Mouse (Mus musculus) neural tube, postnatal 0 days (tissue): ENCODE data around the gene Brat1. TPM values are rescaled to one million over a fixed set of nuclear protein-coding genes. Genes with fewer than 3 reads are reported as not detected.

Experiments
- polyA plus RNA-seq: library from polyadenylated mRNA; unstranded; fragments of >200 nt; fragmentation: Nextera tagmentation; extraction: Ambion mirVana; gene quantifications from 2 replicates; pipeline ENCODE4 v1.2.1, GENCODE M21; 2015

Brat1 gene
- polyA plus RNA-seq, result 21.5 and 22.7 TPM in 2 replicates

DNA sequence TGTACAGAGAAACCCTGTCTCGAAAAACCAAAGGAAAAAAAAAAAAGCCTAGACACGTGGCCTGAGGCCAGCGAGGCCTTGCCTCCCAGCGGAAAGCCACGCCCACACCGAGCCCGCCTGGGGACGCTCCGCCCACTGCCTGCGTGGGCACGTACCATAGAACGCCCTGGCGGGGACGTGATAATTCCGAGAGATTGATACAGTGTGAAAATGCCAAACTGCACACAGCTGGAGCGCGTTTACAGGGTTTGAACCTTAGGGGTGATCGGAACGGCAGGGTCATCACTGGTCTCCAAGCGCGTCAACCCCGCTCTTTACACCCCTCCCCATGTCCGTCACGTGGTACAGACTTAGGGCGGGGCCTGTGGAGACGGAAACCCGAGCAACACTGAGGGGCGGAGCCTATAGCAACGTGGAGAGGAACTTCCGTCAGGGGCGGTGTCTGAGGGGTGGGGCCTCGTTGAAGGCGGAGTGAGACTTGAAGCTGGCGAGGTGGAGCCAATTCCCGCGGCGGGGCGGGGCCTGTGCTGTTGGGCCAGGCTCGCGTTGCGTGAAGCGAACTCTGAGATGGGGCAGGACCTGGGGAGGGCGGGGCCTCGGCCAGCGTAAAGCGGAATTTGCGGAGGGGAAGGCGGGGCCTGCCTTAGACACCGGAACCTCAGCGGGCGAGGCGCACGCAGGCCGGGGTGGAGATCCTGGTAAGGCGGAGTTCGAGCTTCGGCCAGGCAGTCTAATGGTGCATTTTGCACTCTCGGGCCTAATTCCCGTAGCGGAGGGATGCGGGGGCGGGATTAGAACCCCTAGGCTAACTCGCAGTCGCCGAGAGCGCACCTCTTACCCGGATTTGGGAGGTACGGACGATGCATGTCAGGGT, at the start of gene Brat1:
Gene Brat1, plus strand, starts transcription at position 634 of the 874 bp plus-strand sequence.

DNA sequence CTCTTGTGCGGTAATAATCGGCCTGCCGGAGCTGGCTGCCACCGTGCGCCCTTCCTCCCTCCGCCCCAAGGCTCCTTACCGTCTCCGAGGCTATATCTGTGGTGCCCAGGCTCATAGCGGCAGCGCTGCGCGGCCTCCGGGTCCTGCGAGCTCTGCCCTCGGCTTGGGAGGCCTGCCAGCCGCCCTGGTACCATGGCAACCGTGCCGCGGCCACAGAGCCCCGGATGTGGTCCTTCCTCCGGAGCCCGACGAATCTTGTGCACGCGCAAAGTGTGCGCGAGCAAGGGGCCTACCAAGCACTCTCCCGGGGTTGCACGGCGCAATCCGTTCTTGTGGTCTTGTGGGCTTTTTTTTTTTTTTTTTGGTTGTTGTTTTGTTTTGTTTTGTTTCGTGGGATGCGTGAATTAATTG, 2.7 kb upstream of the Brat1 start, which contains the start of gene Iqce:
Gene Iqce, minus strand, starts transcription at position 276 of the 411 bp plus-strand sequence.

DNA sequence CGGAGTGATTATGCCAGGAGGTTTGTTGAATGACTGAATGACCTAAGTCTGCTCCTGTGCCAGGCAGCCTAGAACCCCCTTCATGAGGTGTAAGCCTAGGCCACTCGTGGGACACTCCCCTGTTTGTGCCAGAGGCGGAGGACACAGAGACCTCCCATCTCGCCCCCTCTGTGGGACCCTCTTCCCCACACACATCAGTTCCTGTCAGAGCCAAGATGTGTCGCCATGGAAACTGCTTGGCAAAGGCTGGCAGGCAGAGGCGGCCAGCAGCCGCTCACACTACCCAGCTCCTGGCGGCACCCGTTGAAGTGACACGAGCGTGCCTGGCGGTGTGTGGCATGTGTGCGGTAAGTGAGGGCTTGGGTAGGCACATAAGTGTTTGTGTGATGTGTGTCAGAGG, 19.0 kb downstream of the Brat1 start, which contains the start of gene Amz1:
Gene Amz1, plus strand, starts transcription at position 306 of the 400 bp plus-strand sequence.

Other genes with a start within 250 kb of the Brat1 start
- gene Chst12, start 199.5 kb upstream of the Brat1 start, polyA plus RNA-seq, result 28.3 and 30.1 TPM in 2 replicates
- not detected in 2 replicates for gene Grifin, start 139.9 kb upstream of the Brat1 start, polyA plus RNA-seq
- 17.9 and 24.9 TPM in 2 replicates for gene Lfng, start 97.7 kb upstream of the Brat1 start, polyA plus RNA-seq
- 70.6 and 74.8 TPM in 2 replicates for gene Ttyh3, start 56.0 kb upstream of the Brat1 start, polyA plus RNA-seq
- 23.0 and 27.7 TPM in 2 replicates for gene Iqce, start 2.6 kb upstream of the Brat1 start, polyA plus RNA-seq
- gene Amz1, start 19.1 kb downstream of the Brat1 start, polyA plus RNA-seq, result 9.1 and 9.2 TPM in 2 replicates
- 39.7 and 47.8 TPM in 2 replicates for gene Gna12, start 125.4 kb downstream of the Brat1 start, polyA plus RNA-seq